Mouse (Mus musculus) intestine, embryonic 14.5 days (tissue): ENCODE data around the gene Hspd1. TPM values are rescaled to one million over a fixed set of nuclear protein-coding genes. Genes with fewer than 3 reads are reported as not detected.
"Not testable (repeated sequence)": the region's sequence is repeated elsewhere in the genome, so short reads cannot be mapped to it uniquely, and the experiment has no call there.

ENCODE experiments used
- ATAC-seq: fragments of 200-750 bp; cut with Nextera tagmentation; replicated peaks from 2 replicates; pipeline ENCODE4 v1.8.0; 2017; ENCODE audit warnings: low read depth, moderate number of reproducible peaks, moderate TSS enrichment, moderate library complexity; ENCODE audit not compliant: low FRiP score, low TSS enrichment
- DNase-seq: peaks from one replicate; pipeline ENCODE4 v3.0.0-alpha.2; 2018; ENCODE audit warnings: low spot score
- H3K27ac ChIP-seq: fragments of 300-500 bp; sonication (generic); 2 replicates; pipeline ENCODE4 v1.5.1; 2014; ENCODE audit warnings: low read depth, mild to moderate bottlenecking, control low read depth
- H3K27me3 ChIP-seq: fragments of 300-500 bp; sonication (generic); replicated peaks from 2 replicates; pipeline ENCODE4 v1.6.1; 2014; ENCODE audit warnings: low read length, control low read depth; ENCODE audit not compliant: control insufficient read depth, insufficient read depth
- H3K36me3 ChIP-seq: fragments of 300-500 bp; sonication (generic); 2 replicates; pipeline ENCODE4 v1.6.1; 2014; ENCODE audit warnings: low read length, control low read depth; ENCODE audit not compliant: control insufficient read depth, insufficient read depth
- H3K4me1 ChIP-seq: fragments of 300-500 bp; sonication (generic); replicated peaks from 2 replicates; pipeline ENCODE4 v1.6.1; 2014; ENCODE audit warnings: low read length, control low read depth, mixed read lengths; ENCODE audit not compliant: control insufficient read depth, insufficient read depth
- H3K4me2 ChIP-seq: fragments of 300-500 bp; sonication (generic); 2 replicates; pipeline ENCODE4 v1.6.1; 2014; ENCODE audit warnings: low read length
- H3K4me3 ChIP-seq: fragments of 300-500 bp; sonication (generic); 2 replicates; pipeline ENCODE4 v1.5.1; 2014; ENCODE audit warnings: low read depth, low read length, control low read depth, mixed read lengths
- H3K9ac ChIP-seq: fragments of 300-500 bp; sonication (generic); 2 replicates; pipeline ENCODE4 v1.6.1; 2014; ENCODE audit warnings: mild to moderate bottlenecking, low read length
- H3K9me3 ChIP-seq: fragments of 300-500 bp; sonication (generic); 2 replicates; pipeline ENCODE4 v1.6.1; 2016; ENCODE audit warnings: low read length, control low read depth; ENCODE audit not compliant: control insufficient read depth
- WGBS: fragments of 180-500 bp; shearing (Covaris S2); extraction: QIAGEN DNeasy Blood & Tissue Kit; methylation state at CpG from one replicate; pipeline ENCODE4 v1.1.7; 2014; 5-methylcytosine and 5-hydroxymethylcytosine counted together
- polyA plus RNA-seq: library from polyadenylated mRNA; unstranded; fragments of >200 nt; fragmentation: Nextera tagmentation; extraction: Ambion mirVana; gene quantifications from 2 replicates; pipeline ENCODE4 v1.2.1, GENCODE M21; 2014

Hspd1 gene
- polyA plus RNA-seq, 1 experiment from 2014 or later, result 509 TPM

DNA sequence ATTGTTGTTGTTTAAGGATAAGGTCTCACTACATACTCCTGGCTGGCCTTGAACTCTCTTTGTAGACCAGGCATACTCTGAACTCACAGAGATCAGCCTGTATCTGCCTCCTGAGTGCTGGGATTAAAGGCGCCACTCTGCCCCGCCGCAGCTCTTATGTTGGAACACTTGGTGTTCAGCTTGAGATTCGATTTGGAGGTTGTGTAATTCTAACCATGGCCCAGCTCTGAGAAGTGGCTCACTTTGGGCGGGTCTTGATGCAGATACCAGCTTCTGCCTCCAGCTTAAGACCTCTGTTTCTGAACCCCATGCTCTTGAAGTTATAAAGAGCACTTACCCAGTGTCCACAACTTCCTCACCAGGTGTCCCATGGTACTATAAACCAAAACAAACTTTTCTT lies 41.7 kb upstream of the Hspd1 start:
- Histone ChIP-seq H3K36me3 (0 out of 2 replicates have a peak, but pooled peaks cover 3% of the 10 kb centered on the region), H3K9me3 (no peaks in the 10 kb centered on the region), H3K27ac (no peak overlapping the region), H3K27me3 (no peaks in the 10 kb centered on the region), H3K4me2 (no peak overlapping the region), H3K4me3 (no peak overlapping the region), H3K9ac (no peak overlapping the region), H3K4me1 (peaks cover 16% of the 10 kb centered on the region; the same call in 1 of the 2 replicates)
- no peak for ATAC-seq
- 91% methylated on average over 5 of the region's 5 CpGs for WGBS
- no peak for DNase-seq

GRCm38 (mm10) chr1:55124136-55124535 lies 36.1 kb upstream of the Hspd1 start:
- H3K4me3 ChIP-seq, result not testable (repeated sequence)
- 92% methylated on average over 2 of the region's 2 CpGs for WGBS

DNA sequence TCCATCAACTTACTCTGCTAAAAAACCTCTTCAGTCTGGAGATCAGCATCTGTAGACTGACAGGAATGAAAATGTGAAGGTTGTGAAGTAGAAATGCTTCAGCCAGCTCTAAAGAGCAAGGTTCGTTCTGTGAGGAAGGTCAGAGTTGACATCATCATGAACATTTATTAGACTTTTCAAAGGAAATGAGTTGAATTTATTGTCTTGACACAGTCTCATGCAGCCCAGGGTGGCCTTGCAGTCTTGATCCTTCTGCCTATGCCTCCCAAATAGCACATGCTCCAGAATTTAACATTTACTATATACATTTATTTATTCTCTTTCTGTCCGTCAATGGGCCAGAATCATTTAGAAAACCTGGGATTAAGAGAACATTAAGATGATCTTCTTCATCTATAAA lies 35.5 kb upstream of the Hspd1 start:
- no peaks in the 10 kb centered on the region for H3K9me3 ChIP-seq
- ATAC-seq (no peak), DNase-seq (no peak)
- H3K9ac ChIP-seq, result no peak overlapping the region
- no peaks in the 10 kb centered on the region for H3K4me1 ChIP-seq
- H3K27me3 ChIP-seq, result no peaks in the 10 kb centered on the region
- no peaks in the 10 kb centered on the region for H3K36me3 ChIP-seq
- no peak overlapping the region for H3K4me3 ChIP-seq
- no peak overlapping the region for H3K27ac ChIP-seq
- no peak overlapping the region for H3K4me2 ChIP-seq
- 73% methylated on average over 2 of the region's 2 CpGs for WGBS

More at GRCm38 (mm10) chr1:55124136-55124535, 36.1 kb upstream of the Hspd1 start:
- not testable (repeated sequence) for DNase-seq, ATAC-seq, H3K4me2 ChIP-seq, H3K9ac ChIP-seq, H3K9me3 ChIP-seq, H3K36me3 ChIP-seq, H3K27ac ChIP-seq, H3K4me1 ChIP-seq, H3K27me3 ChIP-seq

GRCm38 (mm10) chr1:55123046-55123445 lies 35.0 kb upstream of the Hspd1 start:
- Histone ChIP-seq H3K4me1 (no peaks in the 10 kb centered on the region), H3K4me3 (no peak overlapping the region), H3K4me2 (no peak overlapping the region), H3K27me3 (no peaks in the 10 kb centered on the region), H3K9ac (no peak overlapping the region), H3K36me3 (no peaks in the 10 kb centered on the region), H3K27ac (no peak overlapping the region), H3K9me3 (no peaks in the 10 kb centered on the region)
- ATAC-seq (no peak), DNase-seq (no peak)
- WGBS, result 87% methylated on average over 5 of the region's 5 CpGs

DNA sequence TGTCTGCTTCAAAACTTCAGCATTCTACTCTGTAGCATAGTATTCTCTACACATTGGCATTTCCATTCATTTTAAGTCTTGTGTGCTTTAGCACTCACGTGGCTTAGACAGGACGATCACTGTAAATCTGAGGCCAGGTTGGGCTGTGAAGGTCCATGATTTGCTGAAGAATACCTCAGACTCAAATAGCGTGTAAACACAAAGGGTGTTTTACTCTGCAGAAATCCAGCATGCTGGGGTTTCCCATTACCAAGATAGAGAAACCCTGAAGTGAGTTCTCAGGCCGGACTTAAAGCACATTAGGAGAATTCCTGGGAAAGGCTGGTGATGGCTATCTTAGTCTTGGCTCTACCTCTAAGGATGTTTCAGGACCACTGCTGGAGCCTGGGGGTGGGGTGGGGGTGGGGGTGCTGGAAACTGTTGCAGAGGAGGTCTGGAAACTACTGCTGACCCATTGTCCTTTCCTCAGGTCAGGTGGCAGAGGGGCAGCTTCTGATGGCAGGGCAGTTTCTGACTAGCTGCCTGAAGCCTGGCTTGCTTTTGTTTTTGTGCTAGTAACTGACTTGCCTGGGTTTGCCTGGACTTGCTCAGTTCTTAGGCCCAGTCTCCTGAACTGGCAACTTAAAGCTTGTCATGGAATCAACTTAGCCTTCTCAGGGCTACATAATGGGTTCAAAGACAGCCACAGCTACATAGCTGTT lies 21.2 kb upstream of the Hspd1 start:
- Histone ChIP-seq H3K4me1 (no peaks in the 10 kb centered on the region), H3K9me3 (no peaks in the 10 kb centered on the region), H3K27ac (no peak overlapping the region), H3K27me3 (no peaks in the 10 kb centered on the region), H3K9ac (no peak overlapping the region), H3K36me3 (no peaks in the 10 kb centered on the region), H3K4me2 (no peak overlapping the region), H3K4me3 (no peak overlapping the region)
- no peak for ATAC-seq
- no peak for DNase-seq
- WGBS, result 88% methylated on average over 4 of the region's 4 CpGs

- Histone ChIP-seq H3K4me2 (no peak overlapping the region), H3K9ac (no peak overlapping the region), H3K36me3 (no peaks in the 10 kb centered on the region), H3K27ac (no peak overlapping the region), H3K4me1 (no peaks in the 10 kb centered on the region), H3K4me3 (no peak overlapping the region), H3K27me3 (no peaks in the 10 kb centered on the region), H3K9me3 (no peaks in the 10 kb centered on the region)
- ATAC-seq (no peak), DNase-seq (no peak)
- 72% methylated on average over 2 of the region's 2 CpGs for WGBS
Measured at GRCm38 (mm10) chr1:55108473-55108872, 20.4 kb upstream of the Hspd1 start.

GRCm38 (mm10) chr1:55107644-55108043 lies 19.6 kb upstream of the Hspd1 start:
- ATAC-seq (no peak), DNase-seq (no peak)
- Histone ChIP-seq H3K4me2 (no peak overlapping the region), H3K9ac (no peak overlapping the region), H3K27ac (no peak overlapping the region), H3K27me3 (no peaks in the 10 kb centered on the region), H3K9me3 (no peaks in the 10 kb centered on the region), H3K4me1 (no peaks in the 10 kb centered on the region), H3K4me3 (no peak overlapping the region), H3K36me3 (no peaks in the 10 kb centered on the region)
- 83% methylated on average over 1 of the region's 1 CpGs for WGBS

DNA sequence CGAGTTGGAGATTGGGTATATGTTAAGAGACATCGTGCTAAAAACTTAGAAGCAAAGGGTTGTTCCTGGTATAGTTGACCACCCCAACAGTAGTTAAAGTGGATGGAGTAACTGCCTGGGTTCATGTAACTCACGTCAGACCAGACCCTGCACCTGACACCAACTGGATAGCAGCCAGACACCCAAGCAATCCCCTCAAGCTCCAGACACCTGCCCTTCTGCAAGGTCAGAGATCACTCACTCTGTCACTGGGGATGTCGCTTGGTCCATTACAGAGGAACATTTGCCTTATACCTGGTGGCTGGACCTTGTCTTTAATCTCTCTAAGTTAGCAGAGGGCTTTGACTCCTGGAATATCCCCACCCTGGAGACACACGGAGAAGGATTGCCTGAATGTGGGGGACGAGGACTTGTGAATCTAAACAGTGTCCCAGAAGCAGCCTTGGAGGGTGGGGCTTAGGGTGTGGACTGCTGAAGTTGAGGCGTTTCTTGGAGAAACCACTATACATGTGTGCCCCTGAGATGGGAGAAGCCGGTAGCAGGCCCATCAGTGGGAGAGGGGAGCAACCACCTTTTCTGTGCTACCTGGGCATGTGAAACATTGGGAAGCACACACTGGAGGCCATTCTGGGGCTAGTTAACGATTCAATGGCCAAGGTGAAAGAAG lies 19.0 kb upstream of the Hspd1 start:
- Histone ChIP-seq H3K9ac (no peak overlapping the region), H3K4me2 (no peak overlapping the region), H3K4me1 (no peaks in the 10 kb centered on the region), H3K27ac (no peak overlapping the region), H3K9me3 (no peaks in the 10 kb centered on the region), H3K4me3 (no peak overlapping the region), H3K36me3 (no peaks in the 10 kb centered on the region), H3K27me3 (no peaks in the 10 kb centered on the region)
- DNase-seq (no peak), ATAC-seq (no peak)
- 81% methylated on average over 9 of the region's 9 CpGs for WGBS

DNA sequence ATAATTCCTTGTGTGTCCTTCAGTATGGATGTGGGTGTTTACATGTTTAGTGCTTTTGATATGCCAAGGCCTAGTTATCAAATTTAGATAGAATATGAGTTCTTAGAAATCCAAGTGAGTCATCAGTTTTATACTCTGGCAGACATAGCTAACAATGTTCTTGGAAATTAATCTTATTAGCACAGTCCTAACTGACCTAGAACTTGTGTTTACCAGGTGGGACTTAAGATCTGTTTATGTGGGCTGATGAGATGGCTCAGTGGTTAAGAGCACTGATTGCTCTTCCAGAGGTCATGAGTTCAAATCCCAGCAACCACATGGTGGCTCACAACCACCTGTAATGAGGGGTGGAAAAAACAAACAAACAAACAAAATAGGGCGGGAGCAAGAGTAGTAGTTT lies 4.4 kb upstream of the Hspd1 start:
- Histone ChIP-seq H3K4me2 (no peak overlapping the region), H3K9ac (no peak overlapping the region), H3K9me3 (no peaks in the 10 kb centered on the region), H3K4me1 (peaks cover 7% of the 10 kb centered on the region; the same call in 1 of the 2 replicates), H3K36me3 (peaks cover 27% of the 10 kb centered on the region), H3K27ac (no peak overlapping the region), H3K27me3 (no peaks in the 10 kb centered on the region), H3K4me3 (no peak overlapping the region)
- no peak for DNase-seq
- 72% methylated on average over 1 of the region's 1 CpGs for WGBS
- ATAC-seq, result no peak
